Mouse (Mus musculus): ENCODE results near the gene Gm973. TPM values are rescaled to one million over a fixed set of nuclear protein-coding genes. Genes with fewer than 3 reads are reported as not detected.

Gm973 gene
- polyA plus RNA-seq, 1 experiment = not detected

- Histone ChIP-seq H3K4me3 (ENCODE audit: insufficient read depth, low read length) (no peak overlapping the region), H3K27ac (ENCODE audit: insufficient read depth, low read depth, low read length) (no peak overlapping the region), H3K4me1 (ENCODE audit: control insufficient read depth, insufficient read depth, low read length) (peaks cover 19% of the 10 kb centered on the region)
- TF ChIP-seq POLR2A (IDR thresholded peaks at IDR 0.05; ENCODE audit: borderline replicate concordance, low read depth, low read length) (no peak), CTCF (IDR thresholded peaks at IDR 0.05; ENCODE audit: low read depth, low read length) (no peak)
Observed at GRCm38 (mm10) chr1:59578770-59579169, 62.7 kb downstream of the Gm973 start.

GRCm38 (mm10) chr1:59579327-59579726, 63.3 kb downstream of the Gm973 start:
- H3K4me3 ChIP-seq (ENCODE audit: insufficient read depth, low read length) = no peak overlapping the region
- TF ChIP-seq CTCF (IDR thresholded peaks at IDR 0.05; ENCODE audit: low read depth, low read length) (no peak), POLR2A (IDR thresholded peaks at IDR 0.05; ENCODE audit: borderline replicate concordance, low read depth, low read length) (no peak)
- peaks cover 24% of the 10 kb centered on the region for H3K4me1 ChIP-seq (ENCODE audit: control insufficient read depth, insufficient read depth, low read length)
- no peak overlapping the region for H3K27ac ChIP-seq (ENCODE audit: insufficient read depth, low read depth, low read length)

- TF ChIP-seq CTCF (IDR thresholded peaks at IDR 0.05; ENCODE audit: low read depth, low read length) (no peak), POLR2A (IDR thresholded peaks at IDR 0.05; ENCODE audit: borderline replicate concordance, low read depth, low read length) (no peak)
- H3K4me3 ChIP-seq (ENCODE audit: insufficient read depth, low read length) = no peak overlapping the region
- H3K27ac ChIP-seq (ENCODE audit: insufficient read depth, low read depth, low read length) = no peak overlapping the region
- H3K4me1 ChIP-seq (ENCODE audit: control insufficient read depth, insufficient read depth, low read length) = peaks cover 26% of the 10 kb centered on the region
Observed at GRCm38 (mm10) chr1:59580131-59580751, 64.2 kb downstream of the Gm973 start.

GRCm38 (mm10) chr1:59580880-59581279, 64.8 kb downstream of the Gm973 start:
- H3K4me1 ChIP-seq (ENCODE audit: control insufficient read depth, insufficient read depth, low read length) = peaks cover 26% of the 10 kb centered on the region
- TF ChIP-seq POLR2A (IDR thresholded peaks at IDR 0.05; ENCODE audit: borderline replicate concordance, low read depth, low read length) (no peak), CTCF (IDR thresholded peaks at IDR 0.05; ENCODE audit: low read depth, low read length) (no peak)
- H3K4me3 ChIP-seq (ENCODE audit: insufficient read depth, low read length) = no peak overlapping the region
- H3K27ac ChIP-seq (ENCODE audit: insufficient read depth, low read depth, low read length) = no peak overlapping the region

- TF ChIP-seq POLR2A (IDR thresholded peaks at IDR 0.05; ENCODE audit: borderline replicate concordance, low read depth, low read length) = no peak
- peak; percentile 87 for TF ChIP-seq CTCF (IDR thresholded peaks at IDR 0.05; ENCODE audit: low read depth, low read length)
- H3K4me3 ChIP-seq (ENCODE audit: insufficient read depth, low read length) = no peak overlapping the region
- peaks cover 17% of the 10 kb centered on the region for H3K4me1 ChIP-seq (ENCODE audit: control insufficient read depth, insufficient read depth, low read length)
- H3K27ac ChIP-seq (ENCODE audit: insufficient read depth, low read depth, low read length) = no peak overlapping the region
Observed at GRCm38 (mm10) chr1:59584656-59585410, 68.8 kb downstream of the Gm973 start.

- Histone ChIP-seq H3K27ac (ENCODE audit: insufficient read depth, low read depth, low read length) (no peak overlapping the region), H3K4me3 (ENCODE audit: insufficient read depth, low read length) (no peak overlapping the region), H3K4me1 (ENCODE audit: control insufficient read depth, insufficient read depth, low read length) (peaks cover 18% of the 10 kb centered on the region)
- TF ChIP-seq CTCF (IDR thresholded peaks at IDR 0.05; ENCODE audit: low read depth, low read length) (no peak), POLR2A (IDR thresholded peaks at IDR 0.05; ENCODE audit: borderline replicate concordance, low read depth, low read length) (no peak)
Observed at GRCm38 (mm10) chr1:59589271-59589670, 73.2 kb downstream of the Gm973 start.

- TF ChIP-seq CTCF (IDR thresholded peaks at IDR 0.05; ENCODE audit: low read depth, low read length) (no peak), POLR2A (IDR thresholded peaks at IDR 0.05; ENCODE audit: borderline replicate concordance, low read depth, low read length) (no peak)
- Histone ChIP-seq H3K4me3 (ENCODE audit: insufficient read depth, low read length) (no peak overlapping the region), H3K4me1 (ENCODE audit: control insufficient read depth, insufficient read depth, low read length) (peaks cover 14% of the 10 kb centered on the region), H3K27ac (ENCODE audit: insufficient read depth, low read depth, low read length) (no peak overlapping the region)
Observed at GRCm38 (mm10) chr1:59592359-59592758, 76.3 kb downstream of the Gm973 start.

GRCm38 (mm10) chr1:59592876-59593275, 76.8 kb downstream of the Gm973 start:
- Histone ChIP-seq H3K4me1 (ENCODE audit: control insufficient read depth, insufficient read depth, low read length) (peaks cover 14% of the 10 kb centered on the region), H3K27ac (ENCODE audit: insufficient read depth, low read depth, low read length) (peak overlapping the region; percentile 80), H3K4me3 (ENCODE audit: insufficient read depth, low read length) (peak overlapping the region; percentile 21; the same call in 1 of the 2 replicates)
- TF ChIP-seq POLR2A (IDR thresholded peaks at IDR 0.05; ENCODE audit: borderline replicate concordance, low read depth, low read length) (no peak), CTCF (IDR thresholded peaks at IDR 0.05; ENCODE audit: low read depth, low read length) (no peak)

- H3K4me1 ChIP-seq (ENCODE audit: control insufficient read depth, insufficient read depth, low read length) = peaks cover 14% of the 10 kb centered on the region
- peak overlapping the region; percentile 80 for H3K27ac ChIP-seq (ENCODE audit: insufficient read depth, low read depth, low read length)
- peak overlapping the region; percentile 21; the same call in 1 of the 2 replicates for H3K4me3 ChIP-seq (ENCODE audit: insufficient read depth, low read length)
- TF ChIP-seq POLR2A (IDR thresholded peaks at IDR 0.05; ENCODE audit: borderline replicate concordance, low read depth, low read length) = no peak
- no peak for TF ChIP-seq CTCF (IDR thresholded peaks at IDR 0.05; ENCODE audit: low read depth, low read length)
Observed at GRCm38 (mm10) chr1:59593622-59594035, 77.6 kb downstream of the Gm973 start.

Measured in bone marrow macrophage, adult 2 months (primary cell).